11 mouse cellular contexts compared by ENCODE assay signal in the genomic region with DNA sequence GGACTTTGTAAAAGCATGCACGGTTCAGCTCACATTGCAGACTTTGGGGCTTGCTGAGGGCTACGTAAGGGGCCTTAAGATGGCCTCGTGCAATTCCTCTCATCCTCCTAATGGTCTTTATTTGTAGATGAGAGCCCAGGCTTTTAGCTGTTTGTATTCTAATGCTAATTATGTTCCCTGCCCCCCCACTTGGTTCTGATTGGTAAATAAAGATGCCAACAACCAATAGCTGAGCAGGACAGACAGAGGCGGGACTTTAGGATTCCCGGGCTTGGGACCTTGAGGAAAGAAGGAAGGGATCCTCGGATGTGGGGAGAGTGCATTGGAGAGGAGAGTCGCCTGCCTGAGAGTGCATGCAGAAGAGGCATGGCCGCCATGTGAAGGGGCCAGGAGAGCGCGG. TPM values are rescaled to one million over a fixed set of nuclear protein-coding genes. Genes with fewer than 3 reads are reported as not detected.
DNase-seq lines count a peak whose midpoint lies in the region; ATAC-seq lines count a peak whose summit lies in the region.
"Had no signal": no experiment of that assay in that cellular context is flagged by ENCODE, and none has a peak within 500 bp of the region (broad histone marks: within the 10 kb centered on the region; RNA-seq: fewer than 3 reads in every experiment).

No protein-coding gene starts in this region.

- no peak overlapping the region for H3K9ac ChIP-seq in kidney, embryonic 16.5 days (replicated peaks; ENCODE audit: low read length)
- H3K9ac ChIP-seq in embryonic facial prominence, embryonic 13.5 days: no peak overlapping the region
- no peak overlapping the region for H3K9ac ChIP-seq in limb, embryonic 11.5 days (ENCODE audit: low read length)
- no peak overlapping the region for H3K9ac ChIP-seq in neural tube, embryonic 15.5 days (replicated peaks)
- H3K9ac ChIP-seq: limb, embryonic 15.5 days had no signal

- H3K27me3 ChIP-seq in kidney, embryonic 16.5 days (ENCODE audit: insufficient read depth, low read length): no peaks in the 10 kb centered on the region
- peaks cover 11% of the 10 kb centered on the region; the same call in 1 of the 2 replicates for H3K27me3 ChIP-seq in embryonic facial prominence, embryonic 13.5 days
- H3K27me3 ChIP-seq in limb, embryonic 11.5 days (ENCODE audit: control insufficient read depth, insufficient read depth, low read length): no peaks in the 10 kb centered on the region
- no peaks in the 10 kb centered on the region for H3K27me3 ChIP-seq in neural tube, embryonic 15.5 days (replicated peaks)
- H3K27me3 ChIP-seq: limb, embryonic 15.5 days had no signal

- 0 out of 2 replicates have a peak overlapping the region, but pooled peaks have one; percentile 5 for H3K4me3 ChIP-seq in kidney, embryonic 16.5 days (ENCODE audit: low read length)
- H3K4me3 ChIP-seq in embryonic facial prominence, embryonic 13.5 days: no peak overlapping the region
- H3K4me3 ChIP-seq in limb, embryonic 11.5 days (ENCODE audit: low read depth, low read length): 0 out of 2 replicates have a peak overlapping the region, but pooled peaks have one; percentile 5
- H3K4me3 ChIP-seq in neural tube, embryonic 15.5 days (replicated peaks): peak overlapping the region; percentile 8; the same call in 1 of the 2 replicates
- H3K4me3 ChIP-seq: erythroblast, embryonic 14.5 days; limb, embryonic 15.5 days had no signal

- H3K4me2 ChIP-seq in kidney, embryonic 16.5 days (replicated peaks; ENCODE audit: low read depth, low read length): peak overlapping the region; percentile 11
- peak overlapping the region; percentile 45 for H3K4me2 ChIP-seq in embryonic facial prominence, embryonic 13.5 days
- peak overlapping the region; percentile 22; the same call in 1 of the 2 replicates for H3K4me2 ChIP-seq in limb, embryonic 11.5 days (ENCODE audit: low read depth, severe bottlenecking)
- peak overlapping the region; percentile 49 for H3K4me2 ChIP-seq in neural tube, embryonic 15.5 days
- H3K4me2 ChIP-seq: limb, embryonic 15.5 days had no signal

- peaks cover 27% of the 10 kb centered on the region for H3K4me1 ChIP-seq in kidney, embryonic 16.5 days (ENCODE audit: insufficient read depth, low read length)
- peaks cover 38% of the 10 kb centered on the region for H3K4me1 ChIP-seq in embryonic facial prominence, embryonic 13.5 days
- H3K4me1 ChIP-seq in limb, embryonic 11.5 days (ENCODE audit: control insufficient read depth, insufficient read depth, low read length): peaks cover 10% of the 10 kb centered on the region
- peaks cover 40% of the 10 kb centered on the region for H3K4me1 ChIP-seq in neural tube, embryonic 15.5 days

- DNase-seq in kidney, postnatal 36 days: no peak
- peak; percentile 73 for DNase-seq in limb, embryonic 11.5 days (ENCODE audit: low spot score)
- no peak for DNase-seq in ovary, adult 18-20 months (ENCODE audit: low spot score)
- no peak for DNase-seq in frontal cortex, adult 2 months (ENCODE audit: extremely low spot score in 1 of 2, low spot score in 1 of 2)

- 19% methylated on average over 10 of the region's 10 CpGs for WGBS in kidney, embryonic 16.5 days
- WGBS in embryonic facial prominence, embryonic 13.5 days: 9% methylated on average over 10 of the region's 10 CpGs
- 6% methylated on average over 10 of the region's 10 CpGs for WGBS in limb, embryonic 11.5 days
- WGBS in neural tube, embryonic 15.5 days: 5% methylated on average over 10 of the region's 10 CpGs

- H3K27ac ChIP-seq in kidney, embryonic 16.5 days (ENCODE audit: low read length): no peak overlapping the region
- no peak overlapping the region for H3K27ac ChIP-seq in embryonic facial prominence, embryonic 13.5 days
- no peak overlapping the region for H3K27ac ChIP-seq in limb, embryonic 11.5 days (replicated peaks; ENCODE audit: low read depth, low read length)
- no peak overlapping the region for H3K27ac ChIP-seq in neural tube, embryonic 15.5 days (replicated peaks)
- H3K27ac ChIP-seq: limb, embryonic 15.5 days had no signal

- ATAC-seq in kidney, embryonic 16.5 days (ENCODE audit: low FRiP score, low TSS enrichment): peak; percentile 73; the same call in 1 of the 2 replicates
- ATAC-seq in embryonic facial prominence, embryonic 13.5 days (ENCODE audit: insufficient number of reproducible peaks, insufficient read depth, low FRiP score, low TSS enrichment, low read depth): no peak
- no peak for ATAC-seq in limb, embryonic 11.5 days (ENCODE audit: insufficient number of reproducible peaks, low FRiP score, low TSS enrichment, low read depth)
- peak; percentile 56; the same call in 1 of the 2 replicates for ATAC-seq in neural tube, embryonic 15.5 days (ENCODE audit: low FRiP score)
- ATAC-seq in megakaryocyte, adult 5-6 weeks (ENCODE audit: poor library complexity, severe bottlenecking): no peak

- H3K36me3 ChIP-seq in kidney, embryonic 16.5 days (ENCODE audit: insufficient read depth, low read length): no peaks in the 10 kb centered on the region
- no peaks in the 10 kb centered on the region for H3K36me3 ChIP-seq in embryonic facial prominence, embryonic 13.5 days
- H3K36me3 ChIP-seq in limb, embryonic 11.5 days (ENCODE audit: control insufficient read depth, insufficient read depth, low read length): no peaks in the 10 kb centered on the region
- H3K36me3 ChIP-seq in neural tube, embryonic 15.5 days: no peaks in the 10 kb centered on the region
- H3K36me3 ChIP-seq: G1E; limb, embryonic 15.5 days had no signal

- H3K9me3 ChIP-seq in kidney, embryonic 16.5 days (ENCODE audit: low read length): no peaks in the 10 kb centered on the region
- H3K9me3 ChIP-seq in embryonic facial prominence, embryonic 13.5 days: no peaks in the 10 kb centered on the region
- H3K9me3 ChIP-seq in limb, embryonic 11.5 days (ENCODE audit: control insufficient read depth, low read length): no peaks in the 10 kb centered on the region
- H3K9me3 ChIP-seq in neural tube, embryonic 15.5 days (replicated peaks): no peaks in the 10 kb centered on the region
- H3K9me3 ChIP-seq: limb, embryonic 15.5 days had no signal

RNA-seq across cellular contexts. Expression of gene Rab4a, which starts 45.9 kb away (rescaled TPM):
- 50.8 and 51.5 TPM in 2 replicates for polyA plus RNA-seq in kidney, embryonic 16.5 days (2015; fragmentation: Nextera tagmentation; extraction: Ambion mirVana)
- 48.9 and 51.7 TPM in 2 replicates for polyA plus RNA-seq in embryonic facial prominence, embryonic 13.5 days (2015; fragmentation: Nextera tagmentation; extraction: Ambion mirVana)
- 54.6 and 54.8 TPM in 2 replicates for polyA plus RNA-seq in limb, embryonic 11.5 days (2014; fragmentation: Nextera tagmentation; extraction: Ambion mirVana)
- 78.2 and 87.0 TPM in 2 replicates for polyA plus RNA-seq in neural tube, embryonic 15.5 days (2015; fragmentation: Nextera tagmentation; extraction: Ambion mirVana)
- 67.3 and 73.3 TPM in 2 replicates for polyA plus RNA-seq in frontal cortex, adult 2 months (2012; rRNA removed)
- 1.2 and 2.1 TPM in 2 replicates for total RNA-seq in megakaryocyte, adult 5-6 weeks (2015)
- total RNA-seq in megakaryocyte, adult 5-6 weeks (2017): 0.26 and 1.1 TPM in 2 replicates

Comparison
In these comparisons a context has a peak if more than half of its experiments do, and no peak if none do; other contexts are left out.
1. ATAC-seq: peak in kidney, embryonic 16.5 days (single experiment) and neural tube, embryonic 15.5 days (single experiment); none in embryonic facial prominence, embryonic 13.5 days (single experiment), limb, embryonic 11.5 days (single experiment) and megakaryocyte, adult 5-6 weeks (single experiment).
2. Peak in every context shown above with its lines, with median percentiles within 50 percentile points of each other: H3K4me2 ChIP-seq.